Mouse (Mus musculus): Measurements from ENCODE around the gene Ccnd3. TPM values are rescaled to one million over a fixed set of nuclear protein-coding genes. Genes with fewer than 3 reads are reported as not detected.

The Ccnd3 gene
- polyA plus RNA-seq, 1 experiment from 2014 or later: 214 TPM

GRCm38 (mm10) chr17:47574830-47575229 lies 70.0 kb downstream of the Ccnd3 start:
- Histone ChIP-seq H3K4me1 (ENCODE audit: insufficient read depth, low read depth, low read length) (no peaks in the 10 kb centered on the region), H3K4me2 (replicated peaks; ENCODE audit: low read depth, low read length) (no peak overlapping the region), H3K36me3 (ENCODE audit: insufficient read depth, low read length) (peaks cover 7% of the 10 kb centered on the region; the same call in 1 of the 2 replicates), H3K4me3 (ENCODE audit: low read depth, low read length) (no peak overlapping the region), H3K27ac (ENCODE audit: low read length) (peak overlapping the region; percentile 39; the same call in 1 of the 2 replicates), H3K27me3 (replicated peaks; ENCODE audit: insufficient read depth, low read length) (no peaks in the 10 kb centered on the region), H3K9ac (replicated peaks; ENCODE audit: low read depth) (no peak overlapping the region), H3K9me3 (ENCODE audit: low read length) (no peaks in the 10 kb centered on the region)
- WGBS: 47% methylated on average over 8 of the region's 11 CpGs
- no peak for DNase-seq (ENCODE audit: low spot score)
- no peak for ATAC-seq
- TF ChIP-seq EP300 (IDR thresholded peaks at IDR 0.05) (no peak), CTCF (IDR thresholded peaks at IDR 0.05) (no peak)

GRCm38 (mm10) chr17:47578655-47579054 lies 73.8 kb downstream of the Ccnd3 start:
- H3K4me3 ChIP-seq (ENCODE audit: low read depth, low read length): no peak overlapping the region
- DNase-seq (ENCODE audit: low spot score) (no peak), ATAC-seq (no peak)
- no peaks in the 10 kb centered on the region for H3K4me1 ChIP-seq (ENCODE audit: insufficient read depth, low read depth, low read length)
- no peaks in the 10 kb centered on the region for H3K27me3 ChIP-seq (replicated peaks; ENCODE audit: insufficient read depth, low read length)
- no peak overlapping the region for H3K27ac ChIP-seq (ENCODE audit: low read length)
- H3K4me2 ChIP-seq (replicated peaks; ENCODE audit: low read depth, low read length): no peak overlapping the region
- no peak overlapping the region for H3K9ac ChIP-seq (replicated peaks; ENCODE audit: low read depth)
- TF ChIP-seq CTCF (IDR thresholded peaks at IDR 0.05): no peak
- TF ChIP-seq EP300 (IDR thresholded peaks at IDR 0.05): no peak
- WGBS: 80% methylated on average over 6 of the region's 6 CpGs
- H3K36me3 ChIP-seq (ENCODE audit: insufficient read depth, low read length): 0 out of 2 replicates have a peak, but pooled peaks cover 7% of the 10 kb centered on the region
- no peaks in the 10 kb centered on the region for H3K9me3 ChIP-seq (ENCODE audit: low read length)

DNA sequence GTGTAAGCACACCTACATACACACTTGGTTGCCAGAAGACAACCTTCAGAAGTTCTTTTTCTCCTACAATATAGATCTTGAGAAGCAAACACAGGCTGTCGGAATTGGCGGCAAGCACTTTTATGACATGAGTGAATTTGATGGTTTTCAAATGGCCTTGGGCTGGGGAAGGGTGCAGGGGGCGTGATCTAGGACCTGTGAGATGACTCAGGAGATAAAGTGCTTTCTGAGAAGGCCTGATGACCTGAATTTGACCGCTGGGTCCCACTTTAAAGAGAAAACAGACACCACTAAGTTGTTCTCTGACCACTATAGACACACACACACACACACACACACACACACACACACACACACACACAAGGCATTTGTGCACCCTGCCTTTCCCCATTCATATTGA lies 76.1 kb downstream of the Ccnd3 start:
- H3K36me3 ChIP-seq (ENCODE audit: insufficient read depth, low read length): 0 out of 2 replicates have a peak, but pooled peaks cover 7% of the 10 kb centered on the region
- no peak for DNase-seq (ENCODE audit: low spot score)
- WGBS: 82% methylated on average over 4 of the region's 4 CpGs
- H3K27ac ChIP-seq (ENCODE audit: low read length): no peak overlapping the region
- H3K4me1 ChIP-seq (ENCODE audit: insufficient read depth, low read depth, low read length): no peaks in the 10 kb centered on the region
- H3K4me2 ChIP-seq (replicated peaks; ENCODE audit: low read depth, low read length): no peak overlapping the region
- H3K4me3 ChIP-seq (ENCODE audit: low read depth, low read length): no peak overlapping the region
- no peaks in the 10 kb centered on the region for H3K27me3 ChIP-seq (replicated peaks; ENCODE audit: insufficient read depth, low read length)
- no peak for ATAC-seq
- no peak overlapping the region for H3K9ac ChIP-seq (replicated peaks; ENCODE audit: low read depth)
- TF ChIP-seq EP300 (IDR thresholded peaks at IDR 0.05) (no peak), CTCF (IDR thresholded peaks at IDR 0.05) (no peak)
- H3K9me3 ChIP-seq (ENCODE audit: low read length): no peaks in the 10 kb centered on the region

DNA sequence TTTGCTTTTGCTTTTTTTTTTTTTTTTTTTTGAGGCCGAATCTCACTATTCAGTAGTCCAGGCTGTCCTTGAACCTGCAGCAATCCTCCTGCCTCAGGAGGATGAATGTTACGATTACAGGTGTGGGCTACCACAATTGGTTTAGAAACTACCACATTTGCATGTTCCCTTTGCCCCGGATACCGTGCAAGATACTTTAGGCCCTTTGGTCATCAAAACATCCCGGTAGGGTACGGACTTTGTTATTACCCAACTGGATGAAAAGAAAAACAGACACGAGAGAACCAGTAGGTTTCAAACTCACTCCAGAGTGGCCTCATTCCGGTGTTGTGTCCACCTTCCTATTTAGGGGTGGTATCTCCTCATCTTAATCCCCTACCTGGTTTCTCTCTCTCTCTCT lies 83.7 kb downstream of the Ccnd3 start:
- DNase-seq (ENCODE audit: low spot score) (no peak), ATAC-seq (no peak)
- Histone ChIP-seq H3K4me1 (ENCODE audit: insufficient read depth, low read depth, low read length) (no peaks in the 10 kb centered on the region), H3K9ac (replicated peaks; ENCODE audit: low read depth) (no peak overlapping the region), H3K27me3 (replicated peaks; ENCODE audit: insufficient read depth, low read length) (no peaks in the 10 kb centered on the region), H3K9me3 (ENCODE audit: low read length) (no peaks in the 10 kb centered on the region), H3K4me3 (ENCODE audit: low read depth, low read length) (no peak overlapping the region), H3K27ac (ENCODE audit: low read length) (no peak overlapping the region), H3K4me2 (replicated peaks; ENCODE audit: low read depth, low read length) (no peak overlapping the region), H3K36me3 (ENCODE audit: insufficient read depth, low read length) (no peaks in the 10 kb centered on the region)
- 87% methylated on average over 8 of the region's 8 CpGs for WGBS
- TF ChIP-seq EP300 (IDR thresholded peaks at IDR 0.05) (no peak), CTCF (IDR thresholded peaks at IDR 0.05) (no peak)

DNA sequence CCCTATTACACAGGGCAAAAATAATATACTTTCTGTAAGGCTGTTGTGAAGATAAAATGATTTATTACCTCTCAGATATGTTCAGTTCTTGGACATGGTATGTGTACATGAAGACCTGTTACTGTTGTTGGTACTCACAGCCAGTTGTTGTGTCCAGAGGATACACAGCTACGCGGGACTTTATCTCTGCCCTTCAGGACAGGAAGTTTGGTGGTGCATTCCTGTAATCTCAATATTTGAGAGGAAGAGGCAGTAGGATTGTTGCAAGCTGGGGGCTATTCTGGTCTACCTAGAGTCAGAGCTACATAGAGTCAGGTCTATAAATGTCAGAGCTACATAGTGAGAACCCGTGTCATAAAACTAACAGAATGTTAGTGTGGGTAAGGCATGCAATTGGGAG lies 86.2 kb downstream of the Ccnd3 start:
- Histone ChIP-seq H3K4me2 (replicated peaks; ENCODE audit: low read depth, low read length) (no peak overlapping the region), H3K27ac (ENCODE audit: low read length) (no peak overlapping the region), H3K4me1 (ENCODE audit: insufficient read depth, low read depth, low read length) (peaks cover 9% of the 10 kb centered on the region), H3K27me3 (replicated peaks; ENCODE audit: insufficient read depth, low read length) (no peaks in the 10 kb centered on the region), H3K9ac (replicated peaks; ENCODE audit: low read depth) (no peak overlapping the region), H3K4me3 (ENCODE audit: low read depth, low read length) (no peak overlapping the region), H3K36me3 (ENCODE audit: insufficient read depth, low read length) (no peaks in the 10 kb centered on the region), H3K9me3 (ENCODE audit: low read length) (no peaks in the 10 kb centered on the region)
- ATAC-seq (no peak), DNase-seq (ENCODE audit: low spot score) (no peak)
- WGBS: 57% methylated on average over 3 of the region's 3 CpGs
- no peak for TF ChIP-seq EP300 (IDR thresholded peaks at IDR 0.05)
- no peak for TF ChIP-seq CTCF (IDR thresholded peaks at IDR 0.05)

- 2% methylated on average over 56 of the region's 63 CpGs for WGBS
- ATAC-seq: peak; percentile 89
These were observed 88.5 kb downstream of the Ccnd3 start for GRCm38 (mm10) chr17:47593215-47593853.

More at GRCm38 (mm10) chr17:47593215-47593853, 88.5 kb downstream of the Ccnd3 start:
- H3K4me3 ChIP-seq (ENCODE audit: low read depth, low read length): peak overlapping the region; percentile 76
- H3K9me3 ChIP-seq (ENCODE audit: low read length): no peaks in the 10 kb centered on the region
- no peaks in the 10 kb centered on the region for H3K27me3 ChIP-seq (replicated peaks; ENCODE audit: insufficient read depth, low read length)
- H3K36me3 ChIP-seq (ENCODE audit: insufficient read depth, low read length): no peaks in the 10 kb centered on the region
- peaks cover 26% of the 10 kb centered on the region for H3K4me1 ChIP-seq (ENCODE audit: insufficient read depth, low read depth, low read length)
- TF ChIP-seq CTCF (IDR thresholded peaks at IDR 0.05) (peak; percentile 29), EP300 (IDR thresholded peaks at IDR 0.05) (peak; percentile 11; the same call in 1 of the 2 replicates)
- peak overlapping the region; percentile 94 for H3K27ac ChIP-seq (ENCODE audit: low read length)
- peak overlapping the region; percentile 72 for H3K9ac ChIP-seq (replicated peaks; ENCODE audit: low read depth)
- H3K4me2 ChIP-seq (replicated peaks; ENCODE audit: low read depth, low read length): peak overlapping the region; percentile 91
- DNase-seq (ENCODE audit: low spot score): peak; percentile 98
